Mouse (Mus musculus) liver, postnatal 0 days (tissue): ENCODE data around the gene Ssc4d. TPM values are rescaled to one million over a fixed set of nuclear protein-coding genes. Genes with fewer than 3 reads are reported as not detected.

Experiments
- ATAC-seq: fragments of 200-750 bp; cut with Nextera tagmentation; 2 replicates; pipeline ENCODE4 v1.8.0; 2017; ENCODE audit warnings: mild to moderate bottlenecking, moderate library complexity
- DNase-seq: peaks from one replicate; pipeline ENCODE4 v3.0.0-alpha.2; 2016
- H3K27ac ChIP-seq: fragments of 300-500 bp; sonication (generic); 2 replicates; pipeline ENCODE4 v1.5.1; 2014; ENCODE audit warnings: antibody characterized with exemption, moderate library complexity, mild to moderate bottlenecking, low read depth
- H3K27me3 ChIP-seq: fragments of 300-500 bp; sonication (generic); 2 replicates; pipeline ENCODE4 v1.6.1; 2014; ENCODE audit warnings: low read length, control low read depth, mixed read lengths; ENCODE audit not compliant: insufficient read depth
- H3K36me3 ChIP-seq: fragments of 300-500 bp; sonication (generic); replicated peaks from 2 replicates; pipeline ENCODE4 v1.6.1; 2014; ENCODE audit warnings: mild to moderate bottlenecking, control low read depth, low read length, moderate library complexity, mixed read lengths; ENCODE audit not compliant: insufficient read depth
- H3K4me1 ChIP-seq: fragments of 300-500 bp; sonication (generic); 2 replicates; pipeline ENCODE4 v1.6.1; 2014; ENCODE audit warnings: antibody characterized with exemption, mild to moderate bottlenecking, control low read depth; ENCODE audit not compliant: insufficient read depth
- H3K4me2 ChIP-seq: fragments of 300-500 bp; sonication (generic); 2 replicates; pipeline ENCODE4 v1.6.1; 2014; ENCODE audit warnings: low read depth, mild to moderate bottlenecking, low read length, moderate library complexity, mixed read lengths
- H3K4me3 ChIP-seq: fragments of 300-500 bp; sonication (generic); 2 replicates; pipeline ENCODE4 v1.5.1; 2014; ENCODE audit warnings: low read depth, low read length
- H3K9ac ChIP-seq: fragments of 300-500 bp; sonication (generic); replicated peaks from 2 replicates; pipeline ENCODE4 v1.6.1; 2014; ENCODE audit warnings: mild to moderate bottlenecking, moderate library complexity
- H3K9me3 ChIP-seq: fragments of 300-500 bp; sonication (generic); 2 replicates; pipeline ENCODE4 v1.6.1; 2016; ENCODE audit warnings: mild to moderate bottlenecking, control low read depth, low read length, mixed read lengths
- CTCF ChIP-seq: sonication (generic); IDR thresholded peaks from 2 replicates; pipeline ENCODE4 v1.5.1; 2016; ENCODE audit warnings: antibody characterized with exemption, low read depth
- EP300 ChIP-seq: IDR thresholded peaks from 2 replicates; pipeline ENCODE4 v1.6.1; 2016; ENCODE audit warnings: antibody characterized with exemption, low read depth, mild to moderate bottlenecking
- WGBS: fragments of 180-500 bp; shearing (Covaris S2); extraction: QIAGEN DNeasy Blood & Tissue Kit; methylation state at CpG from one replicate; pipeline ENCODE4 v1.1.7; 2014; ENCODE audit not compliant: insufficient replicate concordance; 5-methylcytosine and 5-hydroxymethylcytosine counted together
- polyA plus RNA-seq: library from polyadenylated mRNA; unstranded; fragments of >200 nt; fragmentation: Nextera tagmentation; extraction: Ambion mirVana; gene quantifications from 2 replicates; pipeline ENCODE4 v1.2.1, GENCODE M21; 2015

The Ssc4d gene
- polyA plus RNA-seq, 1 experiment from 2014 or later = 1.7 TPM

DNA sequence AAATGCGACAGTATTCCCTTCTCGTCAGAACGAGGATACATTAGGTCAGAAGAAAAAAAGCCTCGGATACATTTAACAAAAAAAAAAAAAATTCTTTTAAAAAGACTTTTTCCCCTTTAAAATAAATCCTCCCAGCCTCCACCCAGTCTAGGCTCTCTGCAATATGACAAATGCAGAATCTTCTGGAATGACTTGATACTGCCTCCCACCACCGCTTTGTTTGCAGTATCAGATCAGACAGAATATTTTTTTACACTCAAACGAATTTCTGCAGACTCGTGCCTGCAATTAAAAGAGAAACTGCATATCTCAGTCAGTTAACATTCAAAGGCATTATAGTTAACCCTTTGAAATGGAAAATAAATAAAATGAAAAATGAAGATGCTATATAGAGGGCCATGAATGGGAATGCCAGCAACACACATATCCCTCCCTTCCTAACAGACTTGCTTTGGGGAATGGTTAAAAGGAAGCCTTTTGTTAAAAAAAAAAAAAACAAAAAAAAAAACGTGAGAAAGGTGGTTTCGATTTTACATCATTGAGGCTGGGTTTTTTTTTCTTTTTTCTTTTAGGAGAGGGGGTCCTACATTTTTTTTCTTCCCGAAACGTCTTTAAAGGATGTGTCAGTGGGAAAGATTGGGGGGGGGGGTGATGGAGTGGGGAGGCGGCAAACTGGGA lies 41.0 kb downstream of the Ssc4d start:
- 8% methylated on average over 12 of the region's 12 CpGs for WGBS
- TF ChIP-seq EP300 (no peak), CTCF (no peak)
- peak overlapping the region; percentile 76 for H3K4me2 ChIP-seq
- no peak for ATAC-seq
- peaks cover 31% of the 10 kb centered on the region for H3K36me3 ChIP-seq
- peak overlapping the region; percentile 84 for H3K9ac ChIP-seq
- H3K4me1 ChIP-seq = peaks cover 15% of the 10 kb centered on the region
- H3K4me3 ChIP-seq = peak overlapping the region; percentile 78
- no peaks in the 10 kb centered on the region for H3K27me3 ChIP-seq
- H3K9me3 ChIP-seq = no peaks in the 10 kb centered on the region
- no peak for DNase-seq
- H3K27ac ChIP-seq = peak overlapping the region; percentile 98

DNA sequence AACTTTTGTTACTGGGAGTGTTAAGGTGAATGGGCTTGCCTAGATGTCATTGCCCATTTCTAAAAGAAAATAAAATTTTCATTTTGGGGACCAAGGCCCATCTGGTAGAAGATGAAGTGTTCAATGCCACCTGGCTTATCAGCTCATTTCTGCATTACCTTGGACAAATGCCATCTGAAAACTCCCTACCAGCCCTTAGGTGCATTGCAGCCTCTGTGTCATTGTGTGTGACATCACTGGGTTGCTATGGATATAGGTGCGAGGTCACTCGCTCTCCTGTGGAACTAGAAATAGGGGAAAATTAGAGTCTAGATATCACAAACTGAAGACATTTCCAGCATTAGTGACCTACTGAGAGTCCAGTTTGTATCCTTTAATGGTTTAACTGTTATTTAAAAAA lies 42.0 kb downstream of the Ssc4d start:
- H3K9ac ChIP-seq = 0 out of 2 replicates have a peak overlapping the region, but pooled peaks have one; percentile 8
- no peak for DNase-seq
- peaks cover 16% of the 10 kb centered on the region for H3K4me1 ChIP-seq
- 69% methylated on average over 2 of the region's 2 CpGs for WGBS
- H3K9me3 ChIP-seq = no peaks in the 10 kb centered on the region
- no peak for ATAC-seq
- no peaks in the 10 kb centered on the region for H3K27me3 ChIP-seq
- no peak overlapping the region for H3K4me3 ChIP-seq
- H3K4me2 ChIP-seq = peak overlapping the region; percentile 76
- peaks cover 38% of the 10 kb centered on the region for H3K36me3 ChIP-seq
- no peak for TF ChIP-seq CTCF
- TF ChIP-seq EP300 = no peak
- no peak overlapping the region for H3K27ac ChIP-seq

DNA sequence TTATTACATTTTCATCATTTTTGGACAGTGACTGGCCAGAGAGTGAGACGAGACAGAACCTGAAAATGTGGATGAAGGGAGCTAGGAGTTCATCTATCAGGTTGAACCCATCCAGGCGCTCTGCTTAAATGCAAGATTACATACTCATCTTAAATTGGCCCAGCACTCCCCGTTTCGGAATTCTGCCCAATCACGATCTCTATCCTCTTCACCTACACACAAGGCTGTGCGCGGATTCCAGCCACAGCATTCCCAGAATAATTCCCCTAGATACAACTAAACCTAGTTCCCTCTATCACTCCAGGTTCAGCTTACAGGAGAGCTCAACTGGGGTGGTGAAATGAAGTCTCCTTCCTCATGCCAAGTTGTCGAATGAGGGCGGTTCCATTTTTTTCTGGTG lies 42.8 kb downstream of the Ssc4d start:
- peaks cover 16% of the 10 kb centered on the region for H3K4me1 ChIP-seq
- 81% methylated on average over 9 of the region's 9 CpGs for WGBS
- H3K4me3 ChIP-seq = no peak overlapping the region
- no peak for TF ChIP-seq EP300
- TF ChIP-seq CTCF = no peak
- H3K36me3 ChIP-seq = peaks cover 45% of the 10 kb centered on the region
- H3K27ac ChIP-seq = no peak overlapping the region
- ATAC-seq (no peak), DNase-seq (no peak)
- no peaks in the 10 kb centered on the region for H3K9me3 ChIP-seq
- H3K4me2 ChIP-seq = no peak overlapping the region
- no peak overlapping the region for H3K9ac ChIP-seq
- no peaks in the 10 kb centered on the region for H3K27me3 ChIP-seq

DNA sequence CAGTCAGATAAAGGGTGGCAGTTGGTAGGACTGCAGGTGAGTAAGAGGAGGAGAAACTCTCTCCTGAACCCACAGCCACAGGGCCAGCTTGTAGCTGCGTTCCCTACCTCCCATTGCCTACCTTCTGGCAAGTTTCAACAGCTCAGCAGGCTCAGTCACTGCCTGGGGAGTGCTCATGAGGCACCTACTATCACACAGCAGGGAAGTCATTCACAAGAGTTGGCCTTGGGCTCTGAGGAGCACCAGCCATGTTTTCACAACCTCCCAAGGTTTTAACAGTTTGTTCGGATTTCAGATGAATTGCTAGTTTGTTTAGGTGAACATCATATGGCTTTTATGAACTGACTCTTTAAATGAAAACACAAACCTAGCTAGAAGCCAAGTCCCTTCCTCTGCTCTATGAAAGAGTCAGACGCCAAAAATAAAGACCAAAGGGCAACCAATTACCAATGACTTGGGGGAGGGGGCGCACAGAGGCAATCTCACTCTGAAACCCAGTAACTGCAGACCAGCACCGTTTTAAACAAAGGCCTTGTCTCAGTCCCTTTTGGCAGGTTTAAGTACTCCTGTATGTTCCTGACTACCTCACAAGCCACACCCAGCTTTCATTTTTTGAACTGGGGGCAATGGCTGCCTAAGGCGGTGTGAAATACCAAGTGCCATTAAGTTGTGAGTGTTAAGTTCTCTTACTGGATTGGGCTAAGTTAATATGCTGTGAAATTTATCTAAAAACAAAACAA lies 44.5 kb downstream of the Ssc4d start:
- no peak overlapping the region for H3K4me3 ChIP-seq
- H3K27me3 ChIP-seq = no peaks in the 10 kb centered on the region
- WGBS = 80% methylated on average over 6 of the region's 6 CpGs
- DNase-seq (no peak), ATAC-seq (no peak)
- peaks cover 16% of the 10 kb centered on the region for H3K4me1 ChIP-seq
- H3K4me2 ChIP-seq = no peak overlapping the region
- H3K9me3 ChIP-seq = no peaks in the 10 kb centered on the region
- H3K9ac ChIP-seq = 0 out of 2 replicates have a peak overlapping the region, but pooled peaks have one; percentile 11
- TF ChIP-seq CTCF = no peak
- no peak for TF ChIP-seq EP300
- peaks cover 59% of the 10 kb centered on the region for H3K36me3 ChIP-seq
- no peak overlapping the region; the same call in 1 of the 2 replicates for H3K27ac ChIP-seq

DNA sequence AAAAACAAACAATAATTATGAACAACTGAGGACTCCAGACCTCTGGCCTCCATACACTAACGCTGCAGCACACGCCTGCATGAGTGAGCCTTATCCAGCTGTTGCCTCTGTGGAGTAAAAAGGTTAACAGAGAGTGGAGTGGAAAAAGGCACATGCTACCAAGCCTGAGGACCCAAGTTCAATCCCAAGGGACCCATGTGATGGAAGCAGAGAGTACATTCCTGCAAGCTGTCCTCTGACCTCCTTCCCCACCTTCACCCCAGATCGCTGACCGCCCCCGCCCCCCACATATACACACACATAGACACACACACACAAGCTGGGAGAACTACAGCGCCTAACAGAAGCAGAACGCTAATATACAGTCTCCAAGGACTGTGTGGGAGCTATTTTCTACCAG lies 50.4 kb downstream of the Ssc4d start:
- Histone ChIP-seq H3K4me3 (no peak overlapping the region), H3K36me3 (peaks cover 65% of the 10 kb centered on the region), H3K4me2 (no peak overlapping the region), H3K9ac (no peak overlapping the region), H3K9me3 (no peaks in the 10 kb centered on the region), H3K27ac (no peak overlapping the region), H3K27me3 (no peaks in the 10 kb centered on the region), H3K4me1 (peaks cover 3% of the 10 kb centered on the region; the same call in 1 of the 2 replicates)
- DNase-seq (no peak), ATAC-seq (no peak)
- WGBS = 92% methylated on average over 7 of the region's 7 CpGs
- no peak for TF ChIP-seq CTCF
- no peak for TF ChIP-seq EP300

DNA sequence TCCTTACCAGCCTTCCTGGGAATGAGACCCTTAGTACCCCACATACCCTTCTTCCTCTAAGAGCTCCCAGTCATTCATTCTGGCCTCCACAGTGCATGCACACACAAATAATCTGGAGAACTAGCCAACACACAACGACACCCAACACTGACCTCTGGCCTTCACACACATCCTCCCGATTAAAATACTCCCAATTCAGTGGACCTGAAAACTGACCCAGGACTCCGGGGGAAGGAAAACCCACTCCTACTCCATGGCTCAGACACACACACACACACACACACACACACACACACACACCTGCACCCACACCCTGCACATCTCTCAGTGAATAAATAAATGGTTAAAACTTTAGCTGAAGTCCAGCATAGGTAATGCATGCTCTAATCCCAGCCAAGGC lies 54.4 kb downstream of the Ssc4d start:
- H3K4me3 ChIP-seq = no peak overlapping the region
- no peak overlapping the region for H3K9ac ChIP-seq
- 85% methylated on average over 3 of the region's 3 CpGs for WGBS
- no peaks in the 10 kb centered on the region for H3K9me3 ChIP-seq
- ATAC-seq = no peak
- H3K27ac ChIP-seq = no peak overlapping the region
- no peak for DNase-seq
- H3K4me2 ChIP-seq = no peak overlapping the region
- TF ChIP-seq CTCF = no peak
- TF ChIP-seq EP300 = no peak
- H3K36me3 ChIP-seq = peaks cover 52% of the 10 kb centered on the region
- H3K27me3 ChIP-seq = no peaks in the 10 kb centered on the region
- H3K4me1 ChIP-seq = peaks cover 14% of the 10 kb centered on the region
